Mouse (Mus musculus) CD4-positive, CD25-positive, alpha-beta regulatory T cell, adult 2 months (primary cell): Measurements from ENCODE around the gene Ngly1.

ENCODE experiments used
- DNase-seq: peaks from one replicate; pipeline ENCODE4 v3.0.0-alpha.2; 2012; ENCODE audit warnings: low read depth, low spot score

Gene Ngly1

DNA sequence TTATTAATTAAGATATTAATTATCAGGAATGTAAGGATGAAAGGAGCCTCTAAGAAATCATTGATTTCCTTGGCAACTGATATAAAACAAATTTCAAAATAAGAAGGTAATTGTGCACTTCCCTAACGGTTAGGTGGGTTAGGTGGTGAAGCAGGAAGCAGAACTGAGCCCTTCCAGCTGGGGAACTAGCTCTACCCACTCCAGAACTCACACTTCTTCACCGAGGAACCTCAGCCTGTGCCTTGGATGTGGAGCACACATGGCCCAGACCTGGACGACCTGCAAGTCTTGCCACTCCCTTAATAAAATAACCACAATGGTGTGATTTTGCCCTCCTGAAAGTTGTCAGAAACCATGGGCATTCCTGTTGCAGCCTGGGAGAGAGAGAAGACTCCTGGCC lies 80.7 kb downstream of the Ngly1 start:
- DNase-seq = no peak

GRCm38 (mm10) chr14:16334260-16334659 lies 85.2 kb downstream of the Ngly1 start:
- DNase-seq = peak; percentile 26

DNA sequence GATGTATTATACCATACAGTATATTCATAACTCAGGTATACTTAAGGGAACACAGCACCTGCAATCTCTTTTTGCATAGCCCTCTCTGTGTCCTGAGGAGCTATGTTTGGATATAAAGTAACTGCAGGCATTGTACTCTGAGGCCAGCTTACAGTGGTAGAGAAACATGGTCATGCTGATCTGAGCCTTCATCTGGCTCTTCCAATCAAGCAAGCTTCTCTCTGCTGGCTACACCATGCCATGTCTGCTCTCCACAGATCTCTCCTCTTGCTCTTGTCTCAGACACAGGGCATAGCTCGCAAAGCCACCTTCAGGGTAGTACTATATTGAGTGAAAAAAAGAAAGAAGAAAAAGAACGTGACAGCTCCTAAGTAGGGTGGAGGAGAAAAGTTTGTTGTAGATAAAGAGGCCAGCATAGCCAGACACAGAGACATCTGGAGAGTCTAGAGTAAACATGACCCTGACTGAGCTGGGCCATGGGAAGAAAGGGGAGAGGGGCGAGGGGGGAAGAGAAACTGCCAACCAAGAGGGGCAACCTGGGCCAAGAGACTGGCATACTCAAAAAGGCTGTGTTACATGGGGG lies 86.8 kb downstream of the Ngly1 start:
- DNase-seq = no peak

DNA sequence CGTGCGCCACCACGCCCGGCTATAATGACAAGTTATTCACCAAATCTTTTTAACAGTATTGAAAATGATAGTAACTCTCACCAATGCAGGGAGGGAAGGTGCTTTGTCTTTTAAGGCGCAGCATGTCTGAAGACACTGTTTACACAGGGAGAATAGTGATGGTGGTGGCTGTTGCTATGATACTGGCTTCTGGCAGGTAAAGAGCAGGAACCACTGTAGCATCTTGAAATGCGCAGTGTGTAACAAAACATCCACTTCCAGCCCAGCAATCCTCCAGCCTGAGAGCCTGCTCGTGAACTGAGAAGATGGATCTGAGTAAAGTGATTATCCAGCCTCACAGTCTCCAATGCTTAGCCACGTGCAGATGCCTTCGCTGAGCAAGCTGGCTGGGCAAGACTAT lies 98.4 kb downstream of the Ngly1 start:
- DNase-seq = no peak

- no peak for DNase-seq
Observed at GRCm38 (mm10) chr14:16359704-16360103, 110.6 kb downstream of the Ngly1 start.
